Mouse (Mus musculus) heart, postnatal 36 days (tissue): ENCODE measurements around the gene Apol9a. TPM values are rescaled to one million over a fixed set of nuclear protein-coding genes. Genes with fewer than 3 reads are reported as not detected.

ENCODE experiments used
- DNase-seq, 2 experiments: peaks; one replicate each; pipeline ENCODE4 v3.0.0; 2021 to 2022
- intact Hi-C: fragments of 180-260 bp; cut with DNase I; formaldehyde crosslinking; loops from one replicate; pipeline ENCODE4 v1.15.1; 2025
- total RNA-seq, 2 experiments: library from RNA; stranded (reverse); gene quantifications; 2 replicates each; pipeline ENCODE4 v1.2.3; 2021

The Apol9a gene
- total RNA-seq, 2 experiments from 2014 or later = 0.27 TPM; not detected in 1

- intact Hi-C loops = no loop called here
- DNase-seq = no peak
These were observed 31.0 kb downstream of the Apol9a start for GRCm38 (mm10) chr15:77379921-77380320.

GRCm38 (mm10) chr15:77377419-77377818 is 33.5 kb downstream of the Apol9a start:
- no peak for DNase-seq
- intact Hi-C loops = no loop called here

- no peak for DNase-seq
These were observed 34.0 kb downstream of the Apol9a start for GRCm38 (mm10) chr15:77376920-77377319.

GRCm38 (mm10) chr15:77370588-77370987 is 40.3 kb downstream of the Apol9a start:
- DNase-seq = no peak
- intact Hi-C loops = no loop called here

More at GRCm38 (mm10) chr15:77376920-77377319, 34.0 kb downstream of the Apol9a start:
- intact Hi-C loops = no loop called here

- no peak for DNase-seq
- intact Hi-C loops = no loop called here
These were observed 41.0 kb downstream of the Apol9a start for GRCm38 (mm10) chr15:77369981-77370380.

- no peak for DNase-seq
These were observed 42.1 kb downstream of the Apol9a start for GRCm38 (mm10) chr15:77368818-77369320.

GRCm38 (mm10) chr15:77368148-77368547 is 42.8 kb downstream of the Apol9a start:
- peak; percentile 95 to 97 for DNase-seq
- intact Hi-C loops = no loop called here

More at GRCm38 (mm10) chr15:77368818-77369320, 42.1 kb downstream of the Apol9a start:
- intact Hi-C loops = no loop called here

- peak in 1 of 2 experiments; percentile 34 for DNase-seq
- intact Hi-C loops = loop anchor here (2.0 kb wide), 1 partner anchor 331 kb away; no protein-coding TSS in a partner anchor
These were observed 43.4 kb downstream of the Apol9a start for GRCm38 (mm10) chr15:77367504-77367903.

GRCm38 (mm10) chr15:77366706-77367484 is 44.0 kb downstream of the Apol9a start:
- peak; percentile 88 to 89 for DNase-seq
- intact Hi-C loops = loop anchor here (2.0 kb wide), 1 partner anchor 330 kb away; no protein-coding TSS in a partner anchor

- DNase-seq = peak in 1 of 2 experiments; percentile 55
- intact Hi-C loops = loop anchor here (2.0 kb wide), 1 partner anchor 329 kb away; no protein-coding TSS in a partner anchor
These were observed 45.0 kb downstream of the Apol9a start for GRCm38 (mm10) chr15:77365700-77366570.

GRCm38 (mm10) chr15:77364026-77364425 is 46.9 kb downstream of the Apol9a start:
- intact Hi-C loops = loop anchor here (5.0 kb wide), 1 partner anchor 287 kb away; no protein-coding TSS in a partner anchor
- peak; percentile 34 to 52 for DNase-seq

GRCm38 (mm10) chr15:77363578-77363977 is 47.4 kb downstream of the Apol9a start:
- no peak for DNase-seq
- intact Hi-C loops = loop anchor here (2.0 to 5.0 kb wide), 2 partner anchors 286 to 333 kb away; no protein-coding TSS in a partner anchor

- intact Hi-C loops = loop anchor here (2.0 to 5.0 kb wide), 2 partner anchors 286 to 332 kb away; no protein-coding TSS in a partner anchor
- DNase-seq = no peak
These were observed 48.0 kb downstream of the Apol9a start for GRCm38 (mm10) chr15:77362952-77363351.

- DNase-seq = no peak
- intact Hi-C loops = loop anchor here (2.0 to 5.0 kb wide), 4 partner anchors 17 to 388 kb away; no protein-coding TSS in a partner anchor
These were observed 51.0 kb downstream of the Apol9a start for GRCm38 (mm10) chr15:77359905-77360304.

GRCm38 (mm10) chr15:77359486-77359885 is 51.4 kb downstream of the Apol9a start:
- DNase-seq = peak; percentile 50 to 66
- intact Hi-C loops = loop anchor here (2.0 to 5.0 kb wide), 3 partner anchors 17 to 387 kb away; no protein-coding TSS in a partner anchor

GRCm38 (mm10) chr15:77359084-77359483 is 51.9 kb downstream of the Apol9a start:
- DNase-seq = no peak
- intact Hi-C loops = loop anchor here (2.0 to 5.0 kb wide), 3 partner anchors 16 to 387 kb away; no protein-coding TSS in a partner anchor

GRCm38 (mm10) chr15:77358320-77359040 is 52.5 kb downstream of the Apol9a start:
- DNase-seq = peak; percentile 85 to 90
- intact Hi-C loops = loop anchor here (1.0 to 5.0 kb wide), 4 partner anchors 16 to 386 kb away; no protein-coding TSS in a partner anchor

- DNase-seq = no peak
- intact Hi-C loops = loop anchor here (5.0 kb wide), 2 partner anchors 209 to 384 kb away; no protein-coding TSS in a partner anchor
These were observed 54.6 kb downstream of the Apol9a start for GRCm38 (mm10) chr15:77356248-77356810.
